Mouse (Mus musculus) heart, postnatal 36 days (tissue): Measurements from ENCODE around the gene Rpa1. TPM values are rescaled to one million over a fixed set of nuclear protein-coding genes. Genes with fewer than 3 reads are reported as not detected.
"Not testable (repeated sequence)": the region's sequence is repeated elsewhere in the genome, so short reads cannot be mapped to it uniquely, and the experiment has no call there.

Experiments used
- DNase-seq, 2 experiments: peaks; one replicate each; pipeline ENCODE4 v3.0.0; 2021 to 2022
- intact Hi-C: fragments of 180-260 bp; cut with DNase I; formaldehyde crosslinking; loops from one replicate; pipeline ENCODE4 v1.15.1; 2025
- total RNA-seq, 2 experiments: library from RNA; stranded (reverse); gene quantifications; 2 replicates each; pipeline ENCODE4 v1.2.3; 2021

The Rpa1 gene
- total RNA-seq, result 10 to 100 TPM; 55.1 to 63.8 TPM

GRCm38 (mm10) chr11:75348199-75348889, at the start of gene Rpa1, which contains the start of gene Smyd4:
TSS of gene Rpa1 (minus strand) at chr11:75348324.
TSS of gene Smyd4 (plus strand) at chr11:75348433.
- DNase-seq, result peak; percentile 91 to 92
- intact Hi-C loops, result loop anchor here (5.0 kb wide), 1 partner anchor 156 kb away; the partner anchor contains the start of genes Dph1 and Rtn4rl1

GRCm38 (mm10) chr11:75397452-75397851, 49.3 kb upstream of the Rpa1 start:
- no peak for DNase-seq
- intact Hi-C loops, result no loop called here

GRCm38 (mm10) chr11:75395611-75396010, 47.5 kb upstream of the Rpa1 start:
- intact Hi-C loops, result no loop called here

GRCm38 (mm10) chr11:75383529-75383928, 35.4 kb upstream of the Rpa1 start:
- DNase-seq, intact Hi-C loops: not testable (repeated sequence)

More at GRCm38 (mm10) chr11:75395611-75396010, 47.5 kb upstream of the Rpa1 start:
- DNase-seq, result no peak

- DNase-seq, intact Hi-C loops: not testable (repeated sequence)
Measured at GRCm38 (mm10) chr11:75378786-75379185, 30.7 kb upstream of the Rpa1 start.

- intact Hi-C loops, result no loop called here
- no peak for DNase-seq
Measured at GRCm38 (mm10) chr11:75377125-75377524, 29.0 kb upstream of the Rpa1 start.

- no peak for DNase-seq
- intact Hi-C loops, result no loop called here
Measured at GRCm38 (mm10) chr11:75355475-75355874, 7.4 kb upstream of the Rpa1 start.

GRCm38 (mm10) chr11:75351225-75351624, 3.1 kb upstream of the Rpa1 start:
- intact Hi-C loops, result no loop called here
- DNase-seq, result no peak

- intact Hi-C loops, result loop anchor here (5.0 kb wide), 1 partner anchor 157 kb away; the partner anchor contains the start of genes Dph1 and Rtn4rl1
- DNase-seq, result no peak
Measured at GRCm38 (mm10) chr11:75348890-75349261, 752 bp upstream of the Rpa1 start.

- no peak for DNase-seq
- intact Hi-C loops, result loop anchor here (5.0 kb wide), 1 partner anchor 155 kb away; the partner anchor contains the start of genes Dph1 and Rtn4rl1
Measured at GRCm38 (mm10) chr11:75347596-75347995, 528 bp downstream of the Rpa1 start.

GRCm38 (mm10) chr11:75347188-75347585, 937 bp downstream of the Rpa1 start:
- DNase-seq, result no peak
- intact Hi-C loops, result loop anchor here (5.0 kb wide), 1 partner anchor 155 kb away; the partner anchor contains the start of genes Dph1 and Rtn4rl1

GRCm38 (mm10) chr11:75346556-75347187, 1.5 kb downstream of the Rpa1 start:
- DNase-seq, result no peak
- intact Hi-C loops, result loop anchor here (5.0 kb wide), 1 partner anchor 154 kb away; the partner anchor contains the start of genes Dph1 and Rtn4rl1

- intact Hi-C loops, result loop anchor here (5.0 kb wide), 1 partner anchor 152 kb away; the partner anchor contains the start of genes Dph1 and Rtn4rl1
- no peak for DNase-seq
Measured at GRCm38 (mm10) chr11:75344716-75345115, 3.4 kb downstream of the Rpa1 start.

GRCm38 (mm10) chr11:75344163-75344562, 4.0 kb downstream of the Rpa1 start:
- intact Hi-C loops, result no loop called here
- DNase-seq, result no peak

GRCm38 (mm10) chr11:75343096-75343495, 5.0 kb downstream of the Rpa1 start:
- no peak for DNase-seq
- intact Hi-C loops, result no loop called here

GRCm38 (mm10) chr11:75340698-75341345, 7.3 kb downstream of the Rpa1 start:
- intact Hi-C loops, result no loop called here
- no peak for DNase-seq

GRCm38 (mm10) chr11:75340076-75340475, 8.0 kb downstream of the Rpa1 start:
- DNase-seq, result no peak

GRCm38 (mm10) chr11:75337246-75337645, 10.9 kb downstream of the Rpa1 start:
- intact Hi-C loops, result no loop called here
- DNase-seq, result no peak

More at GRCm38 (mm10) chr11:75340076-75340475, 8.0 kb downstream of the Rpa1 start:
- intact Hi-C loops, result no loop called here

- DNase-seq, result no peak
- intact Hi-C loops, result no loop called here
Measured at GRCm38 (mm10) chr11:75336676-75337075, 11.4 kb downstream of the Rpa1 start.

GRCm38 (mm10) chr11:75325969-75326311, 22.2 kb downstream of the Rpa1 start:
- no peak for DNase-seq
- intact Hi-C loops, result no loop called here
